Mouse (Mus musculus) megakaryocyte, embryonic 14.5 days (primary cell): ENCODE data around the gene Capns1. TPM values are rescaled to one million over a fixed set of nuclear protein-coding genes. Genes with fewer than 3 reads are reported as not detected.
"Not testable (repeated sequence)": the region's sequence is repeated elsewhere in the genome, so short reads cannot be mapped to it uniquely, and the experiment has no call there.

ENCODE experiments used
- H3K27me3 ChIP-seq: replicated peaks from 2 replicates; pipeline ENCODE3; 2012; ENCODE audit warnings: inconsistent platforms
- H3K36me3 ChIP-seq: replicated peaks from 2 replicates; pipeline ENCODE3; 2012; ENCODE audit warnings: low read length, inconsistent platforms, mixed read lengths
- H3K4me1 ChIP-seq: 2 replicates; pipeline ENCODE4 v1.6.1; 2012; ENCODE audit warnings: inconsistent platforms
- H3K4me3 ChIP-seq: replicated peaks from 2 replicates; pipeline ENCODE3; 2012; ENCODE audit warnings: moderate library complexity, mild to moderate bottlenecking, inconsistent platforms
- H3K9me3 ChIP-seq: 2 replicates; pipeline ENCODE4 v1.6.1; 2012; ENCODE audit warnings: inconsistent platforms
- FLI1 ChIP-seq: IDR thresholded peaks from 2 replicates; pipeline ENCODE4 v1.6.1; 2012; ENCODE audit warnings: low read length, inconsistent platforms, mixed read lengths
- GATA1 ChIP-seq: IDR thresholded peaks from 3 replicates; pipeline ENCODE4 v1.6.1; 2012; ENCODE audit warnings: mixed read lengths, low read length, inconsistent platforms, borderline replicate concordance
- polyA plus RNA-seq: library from polyadenylated mRNA; stranded (reverse); fragments of >175 nt; gene quantifications from 2 replicates; pipeline ENCODE4 v1.2.3, GENCODE M21; 2012; ENCODE audit warnings: low replicate concordance; ENCODE audit not compliant: insufficient read depth

Capns1 gene
- polyA plus RNA-seq, 1 experiment: 208 TPM

- Histone ChIP-seq H3K27me3 (no peaks in the 10 kb centered on the region), H3K4me3 (no peak overlapping the region), H3K4me1 (peaks cover 10% of the 10 kb centered on the region), H3K9me3 (peaks cover 17% of the 10 kb centered on the region), H3K36me3 (peaks cover 65% of the 10 kb centered on the region)
- TF ChIP-seq GATA1: no peak
- no peak for TF ChIP-seq FLI1
These were observed 25.6 kb upstream of the Capns1 start for GRCm38 (mm10) chr7:30224206-30224605.

DNA sequence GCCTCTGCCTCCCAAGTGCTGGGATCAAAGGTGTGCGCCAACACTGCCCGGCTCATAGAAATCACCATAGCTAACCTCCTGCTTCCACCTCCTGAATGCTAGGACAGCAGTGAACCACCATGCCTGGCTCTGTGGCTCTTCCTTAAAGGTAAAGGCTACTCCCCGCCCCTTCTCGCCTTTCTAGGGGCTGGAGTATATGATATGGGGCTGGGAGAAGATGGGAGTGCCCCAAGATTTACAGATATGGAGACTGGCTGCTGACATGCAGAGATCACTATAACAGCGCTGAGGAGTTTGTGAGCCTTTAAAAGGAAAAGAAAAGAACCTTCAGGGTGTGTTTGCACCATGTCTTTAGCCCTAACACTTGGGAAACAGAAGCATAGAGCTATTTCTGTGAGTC is 23.6 kb upstream of the Capns1 start:
- Histone ChIP-seq H3K27me3 (no peaks in the 10 kb centered on the region), H3K36me3 (peaks cover 47% of the 10 kb centered on the region), H3K4me3 (no peak overlapping the region), H3K9me3 (peaks cover 17% of the 10 kb centered on the region), H3K4me1 (peaks cover 19% of the 10 kb centered on the region)
- TF ChIP-seq FLI1: no peak
- TF ChIP-seq GATA1: no peak

- peaks cover 40% of the 10 kb centered on the region for H3K36me3 ChIP-seq
- no peak for TF ChIP-seq FLI1
- no peak for TF ChIP-seq GATA1
- H3K4me3 ChIP-seq: no peak overlapping the region
- no peaks in the 10 kb centered on the region for H3K27me3 ChIP-seq
- H3K9me3 ChIP-seq: peaks cover 17% of the 10 kb centered on the region
- peaks cover 25% of the 10 kb centered on the region for H3K4me1 ChIP-seq
These were observed 22.8 kb upstream of the Capns1 start for GRCm38 (mm10) chr7:30221433-30221832.

DNA sequence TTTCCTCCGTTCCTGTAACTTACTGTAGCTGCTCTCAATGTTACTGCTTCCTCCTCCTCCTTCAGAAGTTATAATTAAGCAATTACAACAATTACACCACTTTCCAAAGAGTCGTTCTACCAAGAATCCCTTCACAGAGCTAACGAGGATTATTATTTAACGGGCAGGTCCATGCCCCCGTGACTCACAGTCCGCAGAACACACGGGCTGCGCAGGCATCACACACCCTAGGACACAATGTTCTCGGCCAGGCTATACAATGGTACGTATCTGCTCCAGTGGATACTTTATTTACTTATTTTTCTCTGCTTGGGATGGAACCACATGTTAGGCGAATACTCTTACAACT is 21.4 kb upstream of the Capns1 start:
- Histone ChIP-seq H3K27me3 (no peaks in the 10 kb centered on the region), H3K36me3 (peaks cover 28% of the 10 kb centered on the region), H3K4me1 (peaks cover 27% of the 10 kb centered on the region), H3K9me3 (peaks cover 17% of the 10 kb centered on the region), H3K4me3 (peak overlapping the region; percentile 90)
- TF ChIP-seq GATA1 (no peak), FLI1 (no peak)

GRCm38 (mm10) chr7:30219293-30220007 is 20.8 kb upstream of the Capns1 start:
- H3K36me3 ChIP-seq: peaks cover 23% of the 10 kb centered on the region
- TF ChIP-seq FLI1 (no peak), GATA1 (no peak)
- no peaks in the 10 kb centered on the region for H3K27me3 ChIP-seq
- peaks cover 27% of the 10 kb centered on the region for H3K4me1 ChIP-seq
- H3K4me3 ChIP-seq: peak overlapping the region; percentile 90
- H3K9me3 ChIP-seq: peaks cover 17% of the 10 kb centered on the region

- Histone ChIP-seq H3K4me3 (no peak overlapping the region), H3K27me3 (peaks cover 2% of the 10 kb centered on the region), H3K36me3 (peaks cover 2% of the 10 kb centered on the region), H3K9me3 (no peaks in the 10 kb centered on the region), H3K4me1 (peaks cover 27% of the 10 kb centered on the region)
- TF ChIP-seq GATA1 (no peak), FLI1 (no peak)
These were observed 18.7 kb upstream of the Capns1 start for GRCm38 (mm10) chr7:30217277-30217676.

DNA sequence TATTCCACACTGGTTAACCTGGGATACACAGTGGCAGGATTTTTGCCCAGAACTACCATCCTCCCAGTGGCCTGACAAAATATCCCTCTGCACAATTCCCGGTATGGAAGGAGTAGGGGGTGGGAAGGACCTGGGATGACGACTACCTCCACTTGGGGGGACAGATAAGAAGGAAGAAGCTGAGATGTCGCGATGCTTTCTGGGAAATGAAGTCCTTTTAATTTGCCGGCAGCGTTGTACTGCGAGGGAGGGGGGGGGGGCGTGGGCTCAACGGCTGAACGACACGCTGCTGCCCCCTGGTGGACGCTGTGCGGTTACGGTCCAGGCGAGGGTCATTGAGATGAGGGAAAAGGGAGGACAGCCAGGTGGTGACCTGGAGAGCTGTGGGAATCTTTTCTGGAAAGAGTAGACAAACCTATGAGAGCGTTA is 18.1 kb upstream of the Capns1 start:
- peak overlapping the region; percentile 88 for H3K4me3 ChIP-seq

DNA sequence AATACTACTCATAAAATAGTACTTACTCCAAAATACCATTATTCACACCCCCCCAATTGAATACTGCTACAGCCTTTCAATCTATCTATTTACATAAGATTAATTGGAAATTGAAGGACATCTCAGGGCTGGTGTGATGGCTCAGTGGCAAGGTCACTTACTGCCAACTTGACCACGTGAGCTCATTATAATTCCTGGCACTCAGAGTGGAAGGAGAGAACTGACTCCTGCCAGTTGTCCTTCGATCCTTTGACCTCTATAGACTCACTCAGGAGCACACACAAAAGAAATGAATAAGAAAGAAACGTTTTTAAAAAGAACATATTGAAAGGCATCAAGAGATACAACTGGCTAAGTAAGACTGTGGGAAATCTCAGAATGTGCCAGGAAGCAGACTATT is 17.3 kb upstream of the Capns1 start:
- no peaks in the 10 kb centered on the region for H3K36me3 ChIP-seq
- H3K4me3 ChIP-seq: no peak overlapping the region
- peaks cover 2% of the 10 kb centered on the region for H3K27me3 ChIP-seq
- H3K4me1 ChIP-seq: peaks cover 27% of the 10 kb centered on the region
- no peak for TF ChIP-seq FLI1
- TF ChIP-seq GATA1: no peak
- H3K9me3 ChIP-seq: peaks cover 4% of the 10 kb centered on the region; the same call in 1 of the 2 replicates

More for the DNA sequence above, 18.1 kb upstream of the Capns1 start:
- Histone ChIP-seq H3K36me3 (no peaks in the 10 kb centered on the region), H3K4me1 (peaks cover 27% of the 10 kb centered on the region), H3K27me3 (peaks cover 2% of the 10 kb centered on the region), H3K9me3 (no peaks in the 10 kb centered on the region)
- TF ChIP-seq GATA1 (no peak), FLI1 (no peak)

GRCm38 (mm10) chr7:30213881-30214280 is 15.3 kb upstream of the Capns1 start:
- H3K9me3 ChIP-seq: peaks cover 4% of the 10 kb centered on the region; the same call in 1 of the 2 replicates
- H3K4me1 ChIP-seq: peaks cover 13% of the 10 kb centered on the region
- no peaks in the 10 kb centered on the region for H3K36me3 ChIP-seq
- no peak overlapping the region for H3K4me3 ChIP-seq
- TF ChIP-seq FLI1 (no peak), GATA1 (no peak)
- H3K27me3 ChIP-seq: peaks cover 2% of the 10 kb centered on the region

DNA sequence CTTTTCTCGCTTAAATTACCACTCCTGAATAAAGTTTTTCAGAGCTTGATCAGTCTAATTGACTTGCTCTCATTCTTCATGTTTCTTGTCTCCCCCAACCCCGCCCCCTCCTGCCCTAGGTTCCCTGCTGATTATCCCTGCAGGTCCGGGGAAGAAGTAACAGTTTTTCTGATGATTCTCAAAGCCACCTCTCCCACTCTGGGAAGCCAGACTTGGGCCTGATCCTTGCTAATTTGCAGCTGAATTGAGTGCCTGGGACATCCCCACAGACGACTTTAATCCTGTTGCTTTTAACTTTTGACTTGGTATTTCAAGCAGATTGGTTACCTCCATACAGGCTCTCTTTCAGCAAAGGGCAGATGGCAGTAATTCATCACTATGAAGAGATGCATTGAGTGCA is 12.4 kb upstream of the Capns1 start:
- TF ChIP-seq GATA1 (no peak), FLI1 (no peak)
- Histone ChIP-seq H3K9me3 (peaks cover 4% of the 10 kb centered on the region; the same call in 1 of the 2 replicates), H3K4me3 (no peak overlapping the region), H3K27me3 (peaks cover 2% of the 10 kb centered on the region), H3K36me3 (no peaks in the 10 kb centered on the region), H3K4me1 (no peaks in the 10 kb centered on the region)

GRCm38 (mm10) chr7:30206364-30206763 is 7.8 kb upstream of the Capns1 start:
- not testable (repeated sequence) for H3K36me3 ChIP-seq, H3K9me3 ChIP-seq, H3K4me3 ChIP-seq, H3K27me3 ChIP-seq
- H3K4me1 ChIP-seq: peaks cover 12% of the 10 kb centered on the region
